Mouse (Mus musculus) bone marrow, adult 2 months (tissue): ENCODE measurements around the gene Tomm40l. TPM values are rescaled to one million over a fixed set of nuclear protein-coding genes. Genes with fewer than 3 reads are reported as not detected.
A peak's percentile ranks its signal among the peaks of the same experiment; 100 is the strongest.

ENCODE experiments used
- H3K27ac ChIP-seq: fragments of 200-500 bp; 2 replicates; pipeline ENCODE4 v1.5.1; 2012; ENCODE audit warnings: low read depth, mild to moderate bottlenecking, control low read depth, inconsistent platforms, low read length; ENCODE audit not compliant: control insufficient read depth, poor library complexity, insufficient read depth
- H3K4me1 ChIP-seq: fragments of 200-500 bp; 2 replicates; pipeline ENCODE4 v1.6.1; 2011; ENCODE audit warnings: low read length; ENCODE audit not compliant: control insufficient read depth, insufficient read depth
- H3K4me3 ChIP-seq: fragments of 200-500 bp; replicated peaks from 2 replicates; pipeline ENCODE3; 2011; ENCODE audit warnings: mild to moderate bottlenecking, low read depth, low read length, control low read depth; ENCODE audit not compliant: control insufficient read depth
- CTCF ChIP-seq: fragments of 200-500 bp; IDR thresholded peaks from 2 replicates; pipeline ENCODE4 v1.5.1; 2011; ENCODE audit warnings: low read length, control low read depth; ENCODE audit not compliant: control insufficient read depth, insufficient read depth
- POLR2A ChIP-seq: fragments of 200-500 bp; IDR thresholded peaks from 2 replicates; pipeline ENCODE4 v1.6.1; 2011; ENCODE audit warnings: low read depth, mild to moderate bottlenecking, control low read depth, low read length, borderline replicate concordance; ENCODE audit not compliant: control insufficient read depth
- WGBS: fragments of 180-500 bp; shearing (Covaris S2); methylation state at CpG from one replicate; pipeline ENCODE4 v1.1.7; 2018; 5-methylcytosine and 5-hydroxymethylcytosine counted together
- polyA plus RNA-seq: library from polyadenylated mRNA; stranded (reverse); fragments of >200 nt; gene quantifications from 2 replicates; pipeline ENCODE4 v1.2.4, GENCODE M21; 2011; ENCODE audit warnings: low replicate concordance; ENCODE audit not compliant: missing spikeins, insufficient read depth, insufficient read length

Gene Tomm40l
- polyA plus RNA-seq, 1 experiment = 20.1 TPM

DNA sequence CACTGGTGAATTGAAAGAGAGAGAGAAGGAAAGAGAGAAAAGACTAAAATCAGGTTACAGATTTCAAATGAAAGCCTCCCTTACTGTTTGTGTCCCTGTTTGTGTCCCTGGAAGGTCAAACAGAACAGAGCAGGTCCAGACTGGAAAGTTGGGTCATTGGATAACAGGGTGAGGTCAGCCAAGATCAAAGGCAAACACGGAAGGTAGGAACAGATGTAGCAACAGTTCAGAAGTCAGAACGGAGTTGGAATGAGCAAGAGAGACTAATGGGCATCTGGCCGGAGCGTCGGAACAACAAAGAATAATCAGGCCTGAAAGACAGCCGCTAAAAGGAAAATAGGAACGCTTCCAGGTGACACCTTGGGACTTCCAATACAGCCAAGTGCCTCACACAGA is 18.1 kb downstream of the Tomm40l start:
- Histone ChIP-seq H3K4me3 (no peak overlapping the region), H3K4me1 (no peaks in the 10 kb centered on the region), H3K27ac (no peak overlapping the region)
- TF ChIP-seq CTCF = no peak
- TF ChIP-seq POLR2A = no peak
- WGBS = 91% methylated on average over 7 of the region's 7 CpGs

DNA sequence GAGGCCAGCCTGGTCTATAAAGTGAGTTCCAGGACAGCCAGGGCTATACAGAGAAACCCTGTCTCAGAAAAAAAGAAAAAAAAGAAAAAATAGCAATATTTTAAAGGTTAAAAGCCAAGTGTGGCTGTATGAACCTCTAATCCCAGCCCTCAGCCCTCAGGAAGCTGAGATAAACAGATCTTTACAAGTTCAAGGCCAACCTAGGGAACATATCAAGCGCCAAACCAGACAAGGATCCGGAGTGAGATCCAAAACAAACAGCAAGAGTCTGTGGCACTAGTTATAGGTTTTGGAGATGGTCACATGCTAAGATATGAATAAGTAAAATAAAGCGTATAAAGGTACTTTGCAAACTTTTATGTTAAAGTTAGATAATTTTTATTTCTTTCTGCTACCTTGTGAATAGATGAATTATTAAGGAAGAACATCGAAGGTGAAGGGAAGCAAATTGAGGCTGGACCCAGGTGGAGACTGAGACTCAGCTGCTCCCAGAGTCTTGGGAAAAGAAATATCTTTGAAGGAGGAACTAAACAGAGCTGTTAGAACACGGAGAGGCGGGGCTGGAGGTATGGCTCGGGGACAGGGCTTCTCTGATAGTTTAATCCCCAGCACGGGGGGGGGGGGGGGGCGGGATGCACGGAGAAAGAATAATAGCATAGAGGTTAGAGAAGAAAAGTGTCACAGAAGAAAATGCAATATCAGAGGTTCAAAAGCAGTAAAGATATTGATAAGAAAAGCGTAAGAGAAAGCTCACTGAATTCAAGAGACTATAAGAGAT is 18.7 kb downstream of the Tomm40l start:
- 42% methylated on average over 10 of the region's 11 CpGs for WGBS
- Histone ChIP-seq H3K4me1 (no peaks in the 10 kb centered on the region), H3K27ac (no peak overlapping the region), H3K4me3 (no peak overlapping the region)
- no peak for TF ChIP-seq POLR2A
- TF ChIP-seq CTCF = no peak

DNA sequence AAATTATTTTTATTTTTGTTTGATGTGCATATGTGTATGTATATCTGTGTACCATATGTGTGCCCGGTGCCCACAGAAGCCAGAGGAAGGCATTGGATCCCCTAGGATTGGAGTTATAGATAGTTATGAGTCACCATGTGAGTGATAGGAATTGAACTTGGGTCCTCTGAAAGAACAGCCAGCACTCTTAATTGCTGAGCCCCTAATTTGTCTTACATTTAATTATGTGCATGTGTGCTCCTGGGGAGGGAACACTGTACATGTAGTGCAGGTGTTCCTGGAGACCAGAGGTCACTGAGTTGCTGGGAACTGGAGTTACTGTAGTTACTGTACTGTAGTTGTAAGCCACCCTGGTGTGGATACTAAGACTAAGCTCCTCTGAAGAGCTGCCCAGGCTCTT is 21.5 kb downstream of the Tomm40l start:
- no peak overlapping the region for H3K27ac ChIP-seq
- no peaks in the 10 kb centered on the region for H3K4me1 ChIP-seq
- no peak for TF ChIP-seq POLR2A
- no peak for TF ChIP-seq CTCF
- 85% methylated on average over 1 of the region's 1 CpGs for WGBS
- H3K4me3 ChIP-seq = no peak overlapping the region

DNA sequence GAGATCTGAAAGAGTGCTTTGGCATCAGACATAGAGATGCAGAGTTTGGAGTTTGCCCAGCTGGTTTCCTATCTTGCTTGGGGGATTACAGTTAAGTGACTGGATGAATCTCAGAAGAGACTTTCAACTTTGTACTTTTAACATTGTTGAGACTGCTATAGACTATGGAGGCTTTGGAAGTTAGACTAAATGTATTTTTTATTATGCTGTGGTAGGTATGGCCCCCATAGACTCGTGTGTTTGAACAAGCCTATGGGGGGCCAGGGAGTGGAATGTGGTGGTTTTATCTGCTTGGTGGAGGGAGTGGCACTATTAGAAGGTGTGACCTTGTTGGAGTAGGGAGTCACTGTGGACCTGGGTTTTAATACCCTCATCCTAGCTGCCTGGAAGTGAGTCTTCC is 22.8 kb downstream of the Tomm40l start:
- no peak overlapping the region for H3K4me3 ChIP-seq
- WGBS = 74% methylated on average over 1 of the region's 1 CpGs
- no peaks in the 10 kb centered on the region for H3K4me1 ChIP-seq
- no peak for TF ChIP-seq POLR2A
- no peak for TF ChIP-seq CTCF
- H3K27ac ChIP-seq = no peak overlapping the region

DNA sequence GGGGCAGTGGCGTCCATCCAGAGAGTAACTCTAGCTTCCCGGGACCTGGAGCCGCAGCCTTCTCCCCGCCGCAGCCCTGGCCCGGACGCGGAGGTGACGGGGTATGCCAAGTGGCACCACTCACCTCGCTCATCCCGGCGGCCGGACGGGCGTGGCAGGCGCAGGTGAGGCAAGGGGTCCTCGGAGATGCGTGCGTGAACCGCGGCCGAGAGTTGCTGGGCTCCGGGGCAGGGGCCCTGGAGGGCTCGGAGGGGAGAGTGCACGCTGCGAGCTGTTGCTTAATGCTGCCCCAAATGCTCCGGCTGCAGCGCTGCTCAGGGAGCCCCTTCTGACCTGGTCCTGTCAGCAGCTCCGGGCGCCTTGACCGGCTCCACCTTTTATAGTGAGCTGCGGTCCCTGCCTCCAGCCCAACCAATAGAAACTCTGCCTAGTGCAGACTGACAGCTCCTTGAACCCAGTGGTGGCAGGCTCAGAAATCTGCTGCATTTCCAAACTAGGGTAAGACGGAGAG is 26.4 kb downstream of the Tomm40l start, which contains the start of gene Pcp4l1:
Pcp4l1 (minus strand) TSS at position 382 of the 511 bp plus-strand sequence.
- Histone ChIP-seq H3K27ac (no peak within 1 kb of the TSS), H3K4me1 (no peaks in the 10 kb centered on the region), H3K4me3 (peak within 1 kb of the TSS; percentile 37)
- TF ChIP-seq CTCF (no peak), POLR2A (no peak)
- WGBS = 1% methylated on average over 33 of the region's 33 CpGs

DNA sequence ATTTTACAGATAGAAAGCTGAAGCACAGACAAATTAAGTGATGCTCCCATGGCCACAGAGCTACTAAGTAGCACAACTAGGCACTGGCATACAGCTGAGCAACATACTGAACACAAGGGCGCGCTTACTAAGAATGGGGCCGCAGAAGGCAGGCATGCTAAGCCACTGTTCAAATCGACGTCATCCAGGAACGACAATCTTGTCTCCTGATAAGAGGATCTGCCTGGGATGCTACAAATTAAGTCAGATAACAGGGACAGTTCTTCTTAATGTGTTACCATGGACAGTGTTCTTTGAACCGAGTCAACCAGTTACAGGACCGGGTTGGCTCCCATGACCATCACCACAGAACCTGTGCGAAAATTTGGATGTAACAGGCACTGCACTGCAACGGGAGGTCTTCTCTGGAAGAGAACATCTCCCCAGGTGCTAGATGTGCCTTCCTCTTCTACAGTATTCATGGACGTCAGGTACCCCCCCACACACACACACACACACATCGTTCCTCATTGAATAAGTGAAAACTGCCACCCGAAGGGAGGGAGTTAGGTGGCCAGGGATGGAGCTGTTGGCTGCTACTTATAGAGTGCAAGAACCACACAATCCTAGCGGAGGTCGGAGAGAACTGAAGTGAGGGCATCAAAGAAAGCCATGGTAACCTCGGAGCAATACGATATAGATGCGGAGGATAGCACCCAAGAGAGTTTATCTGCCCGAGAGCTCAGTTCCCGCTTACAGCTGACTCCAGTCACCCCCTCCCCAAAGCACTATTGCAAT is 27.1 kb downstream of the Tomm40l start:
- Histone ChIP-seq H3K27ac (no peak overlapping the region), H3K4me3 (no peak overlapping the region), H3K4me1 (no peaks in the 10 kb centered on the region)
- 27% methylated on average over 20 of the region's 20 CpGs for WGBS
- TF ChIP-seq CTCF (no peak), POLR2A (no peak)

DNA sequence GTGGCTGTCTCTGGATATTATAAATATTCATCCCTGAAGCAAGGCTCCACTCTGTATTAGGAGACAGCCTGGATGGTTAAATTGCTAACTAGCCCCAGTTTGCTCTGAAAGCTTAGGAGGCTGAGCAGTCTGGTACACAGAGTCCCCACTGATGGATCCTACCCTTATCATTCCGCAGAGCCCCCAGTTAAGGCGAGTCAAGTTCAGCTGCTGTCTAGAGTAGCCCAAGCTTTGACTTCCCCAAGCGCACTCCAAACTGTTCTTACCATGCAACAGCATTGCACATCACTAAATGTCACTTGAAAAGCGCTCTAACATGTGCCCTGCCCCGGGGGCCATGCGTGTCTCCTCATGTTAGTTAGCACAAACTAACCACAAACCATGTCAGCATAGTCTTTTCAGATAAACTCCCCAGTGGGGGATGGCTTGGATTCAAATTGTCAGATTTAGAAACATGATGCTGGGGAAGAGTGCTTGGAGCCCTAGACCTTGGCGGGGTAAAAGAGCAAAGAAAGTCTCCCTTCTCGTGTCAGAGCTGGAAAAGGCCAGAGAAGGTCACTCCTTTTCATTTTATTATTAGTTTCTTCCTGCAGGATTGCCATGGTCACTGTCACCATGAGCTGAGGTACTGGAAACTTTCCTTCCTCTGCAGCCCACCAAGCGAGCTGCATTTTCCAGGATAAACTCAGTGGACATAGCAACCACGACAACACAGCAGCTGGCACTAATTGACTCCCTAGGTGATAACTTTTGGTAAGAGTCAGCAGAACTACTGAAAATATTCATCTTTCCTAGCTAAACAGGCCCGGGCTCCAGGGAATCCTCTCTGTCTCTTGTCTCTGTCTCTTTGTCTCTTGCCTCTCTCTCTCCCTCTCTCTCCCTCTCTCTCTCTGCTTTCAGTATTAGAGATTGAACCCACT is 28.1 kb downstream of the Tomm40l start:
- TF ChIP-seq CTCF = no peak
- no peak for TF ChIP-seq POLR2A
- H3K4me1 ChIP-seq = no peaks in the 10 kb centered on the region
- H3K27ac ChIP-seq = no peak overlapping the region
- 60% methylated on average over 11 of the region's 11 CpGs for WGBS
- H3K4me3 ChIP-seq = no peak overlapping the region
